Mouse (Mus musculus): ENCODE results near the gene Paqr7.

GRCm38 (mm10) chr4:134479839-134480238 is 16.7 kb upstream of the Paqr7 start:
- TF ChIP-seq POLR2A (IDR thresholded peaks at IDR 0.05; ENCODE audit: control insufficient read depth, extremely low read depth, insufficient read depth, low read length, poor library complexity) (no peak), CTCF (IDR thresholded peaks at IDR 0.05; ENCODE audit: borderline replicate concordance, control insufficient read depth, extremely low read depth, insufficient read depth, low read length, poor library complexity) (no peak)
